8 mouse cellular contexts compared by ENCODE assay signal in genomic region chr13:38036343-38037043, GRCm38 (mm10). TPM values are rescaled to one million over a fixed set of nuclear protein-coding genes. Genes with fewer than 3 reads are reported as not detected.
DNase-seq lines count a peak whose midpoint lies in the region; ATAC-seq lines count a peak whose summit lies in the region.

Gene Riok1 (plus strand): TSS chr13:38036995.

- WGBS in embryonic facial prominence, embryonic 13.5 days: 10% methylated on average over 37 of the region's 37 CpGs
- WGBS in hindbrain, embryonic 11.5 days: 11% methylated on average over 37 of the region's 37 CpGs
- WGBS in limb, embryonic 11.5 days: 11% methylated on average over 35 of the region's 37 CpGs
- 11% methylated on average over 37 of the region's 37 CpGs for WGBS in midbrain, embryonic 14.5 days

- H3K4me3 ChIP-seq in embryonic facial prominence, embryonic 13.5 days: peak within 1 kb of the TSS; percentile 80
- peak within 1 kb of the TSS; percentile 81 for H3K4me3 ChIP-seq in hindbrain, embryonic 11.5 days (ENCODE audit: low read depth, low read length)
- peak within 1 kb of the TSS; percentile 66 for H3K4me3 ChIP-seq in limb, embryonic 11.5 days (ENCODE audit: low read depth, low read length)
- peak within 1 kb of the TSS; percentile 63 for H3K4me3 ChIP-seq in midbrain, embryonic 14.5 days (replicated peaks; ENCODE audit: low read depth, low read length)

- H3K4me2 ChIP-seq in embryonic facial prominence, embryonic 13.5 days: peak within 1 kb of the TSS; percentile 95
- peak within 1 kb of the TSS; percentile 85 for H3K4me2 ChIP-seq in hindbrain, embryonic 11.5 days (replicated peaks; ENCODE audit: low read depth, low read length)
- peak within 1 kb of the TSS; percentile 79 for H3K4me2 ChIP-seq in limb, embryonic 11.5 days (ENCODE audit: low read depth, severe bottlenecking)
- peak within 1 kb of the TSS; percentile 91 for H3K4me2 ChIP-seq in midbrain, embryonic 14.5 days (ENCODE audit: low read length)

- H3K9me3 ChIP-seq in embryonic facial prominence, embryonic 13.5 days: no peaks in the 10 kb centered on the region
- H3K9me3 ChIP-seq in hindbrain, embryonic 11.5 days (ENCODE audit: control insufficient read depth, low read length): no peaks in the 10 kb centered on the region
- H3K9me3 ChIP-seq in limb, embryonic 11.5 days (ENCODE audit: control insufficient read depth, low read length): no peaks in the 10 kb centered on the region
- H3K9me3 ChIP-seq in midbrain, embryonic 14.5 days (ENCODE audit: control insufficient read depth, low read length): no peaks in the 10 kb centered on the region

- 0 out of 2 replicates have a peak, but pooled peaks have one; percentile 27 for ATAC-seq in embryonic facial prominence, embryonic 13.5 days (ENCODE audit: insufficient number of reproducible peaks, insufficient read depth, low FRiP score, low TSS enrichment, low read depth)
- ATAC-seq in hindbrain, embryonic 11.5 days (ENCODE audit: low FRiP score): no peak
- ATAC-seq in limb, embryonic 11.5 days (ENCODE audit: insufficient number of reproducible peaks, low FRiP score, low TSS enrichment, low read depth): no peak
- peak; percentile 73; the same call in 1 of the 2 replicates for ATAC-seq in midbrain, embryonic 14.5 days (ENCODE audit: low FRiP score, low TSS enrichment)

- peaks cover 15% of the 10 kb centered on the region for H3K4me1 ChIP-seq in embryonic facial prominence, embryonic 13.5 days
- H3K4me1 ChIP-seq in hindbrain, embryonic 11.5 days (replicated peaks; ENCODE audit: control insufficient read depth, insufficient read depth, low read length): 0 out of 2 replicates have a peak, but pooled peaks cover 5% of the 10 kb centered on the region
- H3K4me1 ChIP-seq in limb, embryonic 11.5 days (ENCODE audit: control insufficient read depth, insufficient read depth, low read length): no peaks in the 10 kb centered on the region
- H3K4me1 ChIP-seq in midbrain, embryonic 14.5 days (ENCODE audit: control insufficient read depth, insufficient read depth, low read length): peaks cover 15% of the 10 kb centered on the region

- H3K27ac ChIP-seq in embryonic facial prominence, embryonic 13.5 days: peak within 1 kb of the TSS; percentile 88
- no peak within 1 kb of the TSS for H3K27ac ChIP-seq in hindbrain, embryonic 11.5 days (ENCODE audit: low read depth, low read length)
- H3K27ac ChIP-seq in limb, embryonic 11.5 days (replicated peaks; ENCODE audit: low read depth, low read length): no peak within 1 kb of the TSS; the same call in 1 of the 2 replicates
- H3K27ac ChIP-seq in midbrain, embryonic 14.5 days (replicated peaks; ENCODE audit: low read depth, low read length): peak within 1 kb of the TSS; percentile 76

- peaks cover 20% of the 10 kb centered on the region for H3K36me3 ChIP-seq in embryonic facial prominence, embryonic 13.5 days
- 0 out of 2 replicates have a peak, but pooled peaks cover 2% of the 10 kb centered on the region for H3K36me3 ChIP-seq in hindbrain, embryonic 11.5 days (ENCODE audit: control insufficient read depth, insufficient read depth, low read length)
- peaks cover 4% of the 10 kb centered on the region for H3K36me3 ChIP-seq in limb, embryonic 11.5 days (ENCODE audit: control insufficient read depth, insufficient read depth, low read length)
- peaks cover 15% of the 10 kb centered on the region for H3K36me3 ChIP-seq in midbrain, embryonic 14.5 days (ENCODE audit: control insufficient read depth, insufficient read depth, low read length)

- H3K27me3 ChIP-seq in embryonic facial prominence, embryonic 13.5 days: no peaks in the 10 kb centered on the region
- H3K27me3 ChIP-seq in hindbrain, embryonic 11.5 days (ENCODE audit: control insufficient read depth, insufficient read depth, low read length): no peaks in the 10 kb centered on the region
- H3K27me3 ChIP-seq in limb, embryonic 11.5 days (ENCODE audit: control insufficient read depth, insufficient read depth, low read length): no peaks in the 10 kb centered on the region
- H3K27me3 ChIP-seq in midbrain, embryonic 14.5 days (ENCODE audit: control insufficient read depth, insufficient read depth, low read length): no peaks in the 10 kb centered on the region

- no peak for DNase-seq in left cerebral cortex, adult 18-20 months (ENCODE audit: low spot score in 2 of 2)
- DNase-seq in left cerebral cortex, adult 9 months (ENCODE audit: low spot score in 2 of 2): no peak
- no peak for DNase-seq in adrenal gland, adult 2 months
- DNase-seq in hindbrain, embryonic 11.5 days (ENCODE audit: low spot score): peak; percentile 14
- DNase-seq in limb, embryonic 11.5 days (ENCODE audit: low spot score): peak; percentile 27
- DNase-seq in midbrain, embryonic 14.5 days: no peak
- no peak for DNase-seq in natural killer cell, adult 2 months (ENCODE audit: low spot score in 2 of 2)

- peak within 1 kb of the TSS; percentile 90 for H3K9ac ChIP-seq in embryonic facial prominence, embryonic 13.5 days
- H3K9ac ChIP-seq in hindbrain, embryonic 11.5 days (ENCODE audit: low read depth, low read length): peak within 1 kb of the TSS; percentile 80
- peak within 1 kb of the TSS; percentile 73 for H3K9ac ChIP-seq in limb, embryonic 11.5 days (ENCODE audit: low read length)
- peak within 1 kb of the TSS; percentile 75 for H3K9ac ChIP-seq in midbrain, embryonic 14.5 days (replicated peaks; ENCODE audit: low read length)

RNA-seq across cellular contexts. Expression of gene Riok1, which starts in this region (rescaled TPM):
- total RNA-seq in left cerebral cortex, adult 18-20 months (2021): 10 to 100 TPM; 21.7 to 24.2 TPM
- 10 to 100 TPM; 25.2 to 34.9 TPM for total RNA-seq in adrenal gland, adult 2 months (2021)
- polyA plus RNA-seq in adrenal gland, adult 2 months (2012; rRNA removed): 10.3 and 11.9 TPM in 2 replicates
- 69.2 and 71.6 TPM in 2 replicates for polyA plus RNA-seq in embryonic facial prominence, embryonic 13.5 days (2015; fragmentation: Nextera tagmentation; extraction: Ambion mirVana)
- 48.1 and 51.5 TPM in 2 replicates for polyA plus RNA-seq in hindbrain, embryonic 11.5 days (2014; fragmentation: Nextera tagmentation; extraction: Ambion mirVana)
- 55.2 and 56.4 TPM in 2 replicates for polyA plus RNA-seq in limb, embryonic 11.5 days (2014; fragmentation: Nextera tagmentation; extraction: Ambion mirVana)
- 45.0 and 51.1 TPM in 2 replicates for polyA plus RNA-seq in midbrain, embryonic 14.5 days (2014; fragmentation: Nextera tagmentation; extraction: Ambion mirVana)

Comparison
In these comparisons a context has a peak if more than half of its experiments do, and no peak if none do; other contexts are left out.
1. DNase-seq: peak in hindbrain, embryonic 11.5 days (single experiment) and limb, embryonic 11.5 days (single experiment); none in left cerebral cortex, adult 18-20 months (0 of 2), left cerebral cortex, adult 9 months (0 of 2), adrenal gland, adult 2 months (single experiment), midbrain, embryonic 14.5 days (single experiment) and natural killer cell, adult 2 months (0 of 2).
2. ATAC-seq: peak in embryonic facial prominence, embryonic 13.5 days (single experiment) and midbrain, embryonic 14.5 days (single experiment); none in hindbrain, embryonic 11.5 days (single experiment) and limb, embryonic 11.5 days (single experiment).
3. H3K27ac ChIP-seq: peak in embryonic facial prominence, embryonic 13.5 days (single experiment) and midbrain, embryonic 14.5 days (single experiment); none in hindbrain, embryonic 11.5 days (single experiment) and limb, embryonic 11.5 days (single experiment).
4. Peak in every context shown above with its lines, with median percentiles within 50 percentile points of each other: H3K4me2 ChIP-seq, H3K4me3 ChIP-seq and H3K9ac ChIP-seq.